Mouse (Mus musculus) layer of hippocampus, adult 9-11 months (tissue): ENCODE data around the gene Serpina1f.
A peak's percentile ranks its signal among the peaks of the same experiment; 100 is the strongest.
"Not testable (repeated sequence)": the region's sequence is repeated elsewhere in the genome, so short reads cannot be mapped to it uniquely, and the experiment has no call there.

Experiments used
- DNase-seq: peaks from one replicate; pipeline ENCODE4 v3.0.0; 2022

The Serpina1f gene

DNA sequence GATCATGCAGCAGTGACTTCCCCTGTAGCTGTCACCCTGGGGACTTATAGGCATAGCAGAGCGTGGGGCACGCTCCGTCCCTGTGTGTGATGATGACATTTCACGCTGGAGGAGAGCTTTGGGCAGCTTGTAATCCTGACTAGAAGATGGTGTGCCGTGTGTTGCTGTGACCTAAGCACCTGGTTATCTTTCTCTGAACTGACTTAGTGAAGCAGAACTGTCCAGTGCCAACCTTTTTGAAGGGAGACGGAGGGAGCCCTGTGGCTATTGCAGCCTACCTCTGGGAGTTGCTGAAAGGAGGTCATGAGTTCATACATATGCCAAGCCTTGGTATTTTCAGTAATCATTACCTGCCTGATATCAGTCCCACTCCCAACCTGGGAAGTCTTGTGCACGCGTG, at the start of gene Serpina1f:
Gene Serpina1f (minus strand): TSS at position 101 of the 400 bp plus-strand sequence.
- DNase-seq: no peak

DNA sequence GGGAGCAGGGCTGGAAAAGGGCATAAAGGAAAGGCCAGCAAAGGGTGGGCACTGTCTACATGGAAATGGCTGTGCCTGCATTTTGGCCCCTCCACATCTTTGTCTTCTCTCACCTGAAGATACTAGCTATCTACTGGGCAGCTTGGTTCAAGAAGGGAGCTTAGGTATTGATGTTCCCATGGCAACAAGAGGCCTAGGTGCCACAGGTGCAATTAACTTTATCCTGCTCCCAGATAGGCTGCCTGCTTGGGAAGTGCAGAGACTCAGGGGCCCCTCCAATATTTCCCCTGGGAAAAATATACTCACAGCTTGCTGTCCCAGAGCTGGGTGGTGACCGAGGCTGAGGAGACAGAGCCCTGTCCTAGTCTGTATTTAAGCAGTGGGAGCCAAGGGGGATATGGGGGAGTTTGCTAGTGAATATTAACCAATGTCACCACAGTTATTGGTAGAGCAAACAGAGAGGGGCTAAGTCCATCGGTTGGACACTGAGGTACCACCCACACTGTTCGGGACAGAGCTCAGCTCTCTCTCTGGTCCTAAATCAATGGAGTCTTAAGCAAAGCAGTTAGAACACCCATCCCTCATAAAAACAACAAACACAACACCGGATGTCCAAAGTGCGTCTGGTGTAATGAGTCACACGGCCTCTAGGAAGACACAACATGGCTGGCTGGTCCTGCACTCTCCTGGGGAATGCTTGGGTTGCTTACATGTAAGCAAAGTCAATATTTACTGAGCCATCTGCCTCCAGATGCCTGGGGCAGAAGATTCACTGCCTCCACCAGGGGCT, 42.7 kb upstream of the Serpina1f start:
- DNase-seq: not testable (repeated sequence)

DNA sequence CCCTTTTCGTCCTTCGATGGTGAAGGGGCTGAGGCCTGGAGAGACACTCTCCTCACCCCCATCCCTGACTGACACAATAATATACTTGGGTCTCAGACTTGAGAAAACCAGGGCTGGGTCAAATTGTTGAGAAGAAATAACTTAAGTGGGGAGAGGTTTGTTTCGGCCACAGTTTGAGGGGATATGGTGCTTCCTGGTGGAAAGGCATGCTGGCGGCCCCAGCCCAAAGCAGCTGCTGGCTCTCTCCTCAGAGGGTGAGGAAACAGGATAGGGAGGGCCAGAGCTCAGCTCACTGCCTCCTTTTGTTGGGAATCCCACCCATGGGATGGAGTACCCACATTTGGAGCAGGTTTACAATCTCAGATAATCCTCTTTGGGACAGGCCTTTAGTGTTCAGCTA, 40.2 kb upstream of the Serpina1f start:
- not testable (repeated sequence) for DNase-seq

DNA sequence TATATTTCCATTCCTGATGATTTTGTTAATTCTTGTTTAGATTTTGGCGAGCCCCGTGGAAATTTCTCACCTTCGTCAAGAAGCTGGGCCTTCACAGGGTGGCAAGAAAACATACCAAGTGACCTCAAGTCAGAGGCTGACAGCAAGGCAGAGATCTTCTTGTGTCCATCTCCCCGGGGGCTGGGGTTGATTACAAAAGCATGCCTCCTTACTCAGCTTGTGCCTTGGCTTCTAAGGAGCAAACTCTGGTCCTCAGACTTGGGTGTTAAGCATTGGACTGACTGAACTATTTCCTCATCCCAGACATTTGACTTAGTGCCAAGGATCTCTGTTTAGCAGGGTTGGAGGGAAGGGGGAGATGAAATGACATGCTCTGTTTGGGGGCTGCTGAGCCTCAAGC, 39.8 kb upstream of the Serpina1f start:
- not testable (repeated sequence) for DNase-seq

DNA sequence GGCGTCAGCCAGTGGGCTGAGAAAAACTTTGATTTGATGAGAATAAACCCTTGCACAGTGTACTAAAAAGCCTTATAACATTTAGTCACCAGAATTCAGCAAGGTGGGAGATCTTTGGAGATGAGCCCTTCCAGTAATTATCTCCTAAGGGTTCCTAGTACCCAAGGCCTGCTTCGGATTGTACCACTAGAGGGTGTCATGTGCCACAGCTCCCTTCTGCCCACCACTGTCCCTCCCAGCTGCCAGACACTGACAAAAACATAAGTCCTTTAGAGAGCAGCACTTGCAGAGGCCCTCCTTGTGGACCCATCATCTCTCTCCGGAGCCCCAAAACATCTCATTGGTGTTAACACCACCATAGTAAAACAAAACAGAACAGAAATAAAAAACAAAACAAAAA, 16.2 kb upstream of the Serpina1f start:
- DNase-seq: no peak

DNA sequence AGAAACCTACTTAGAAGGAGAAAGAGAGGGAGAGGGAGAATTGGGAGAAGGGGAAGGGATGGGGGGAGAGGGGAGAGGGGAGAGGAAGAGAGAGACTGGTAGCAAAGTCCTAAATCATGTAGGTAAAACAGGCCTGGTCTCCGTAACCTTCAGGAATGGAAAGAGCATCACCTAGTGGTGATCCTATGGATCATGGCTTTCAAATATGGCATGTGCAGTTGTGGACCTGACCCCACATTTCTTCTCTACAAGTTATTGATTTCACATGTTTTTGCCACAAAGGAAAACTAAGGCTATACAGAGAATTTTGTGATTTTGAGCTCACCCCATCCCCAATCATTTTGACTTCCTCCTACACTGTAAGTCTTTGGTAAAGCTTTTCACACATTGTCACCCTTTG, 15.1 kb upstream of the Serpina1f start:
- DNase-seq: no peak

DNA sequence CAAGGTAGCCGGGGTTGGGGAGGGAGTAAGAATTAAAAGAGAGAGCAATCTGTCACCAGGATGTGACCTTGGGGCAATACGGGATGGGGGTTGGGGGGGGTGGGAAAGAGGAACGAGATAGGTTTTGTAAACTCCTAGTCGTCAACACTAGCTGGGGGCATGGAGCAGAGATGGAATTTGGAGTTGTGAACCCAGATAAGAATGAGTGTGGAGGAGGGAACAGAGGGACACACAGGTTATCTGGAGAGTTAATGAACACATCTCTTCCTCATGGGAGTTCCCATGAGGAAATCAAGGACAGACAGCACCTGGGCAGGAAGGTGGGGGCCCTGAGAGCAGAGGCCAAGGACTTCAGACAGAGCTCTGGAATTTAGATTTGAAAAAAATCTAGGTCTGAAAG, 10.8 kb upstream of the Serpina1f start:
- no peak for DNase-seq

DNA sequence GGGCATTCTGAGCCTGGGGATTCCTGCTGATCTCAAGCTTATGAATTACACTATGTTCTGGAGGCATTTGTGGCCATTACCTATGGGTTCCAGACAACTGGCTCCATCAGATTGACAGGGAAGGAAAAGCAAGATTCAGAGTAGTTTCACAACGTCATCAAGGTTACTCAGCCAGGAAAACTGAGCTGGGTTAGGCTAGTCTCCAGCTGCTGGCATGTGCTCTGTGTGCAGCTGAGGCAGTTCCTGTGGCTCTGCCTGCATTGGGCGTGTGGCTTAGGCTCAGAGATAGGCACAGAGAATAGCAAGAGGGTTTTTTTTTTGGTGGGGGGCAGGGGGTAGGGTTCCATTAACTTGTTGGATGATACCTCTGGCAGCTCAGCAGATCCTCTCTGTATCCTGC, 10.2 kb upstream of the Serpina1f start:
- DNase-seq: no peak

DNA sequence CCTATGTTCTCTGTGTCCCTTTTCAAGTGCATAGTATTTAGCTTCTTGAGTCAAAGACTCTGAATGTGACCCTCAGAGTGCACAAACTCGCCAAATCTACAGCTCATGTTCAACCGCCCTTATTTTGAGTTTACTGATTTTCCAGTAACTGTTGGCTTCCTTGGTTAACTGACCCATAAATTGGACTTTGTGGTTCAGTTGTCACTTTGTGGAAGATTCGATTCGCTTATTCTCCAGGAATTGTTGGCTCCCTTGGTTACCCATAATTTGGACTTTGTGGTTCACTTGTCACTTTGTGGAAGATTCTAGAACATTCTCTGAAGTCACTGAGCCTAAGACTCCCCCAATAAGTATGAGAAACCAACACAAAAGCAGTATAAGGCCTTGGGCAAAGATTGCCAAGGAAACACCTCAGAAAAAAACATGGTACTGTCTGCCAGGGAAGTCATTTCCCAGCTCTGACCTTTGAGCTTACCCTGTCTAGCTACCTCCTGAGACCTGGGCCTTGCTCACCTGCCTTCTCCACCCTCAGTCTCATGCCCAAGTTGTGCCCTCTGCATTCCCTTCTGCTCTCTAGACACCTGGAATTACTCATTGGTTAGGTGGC, 4.9 kb upstream of the Serpina1f start:
- no peak for DNase-seq

DNA sequence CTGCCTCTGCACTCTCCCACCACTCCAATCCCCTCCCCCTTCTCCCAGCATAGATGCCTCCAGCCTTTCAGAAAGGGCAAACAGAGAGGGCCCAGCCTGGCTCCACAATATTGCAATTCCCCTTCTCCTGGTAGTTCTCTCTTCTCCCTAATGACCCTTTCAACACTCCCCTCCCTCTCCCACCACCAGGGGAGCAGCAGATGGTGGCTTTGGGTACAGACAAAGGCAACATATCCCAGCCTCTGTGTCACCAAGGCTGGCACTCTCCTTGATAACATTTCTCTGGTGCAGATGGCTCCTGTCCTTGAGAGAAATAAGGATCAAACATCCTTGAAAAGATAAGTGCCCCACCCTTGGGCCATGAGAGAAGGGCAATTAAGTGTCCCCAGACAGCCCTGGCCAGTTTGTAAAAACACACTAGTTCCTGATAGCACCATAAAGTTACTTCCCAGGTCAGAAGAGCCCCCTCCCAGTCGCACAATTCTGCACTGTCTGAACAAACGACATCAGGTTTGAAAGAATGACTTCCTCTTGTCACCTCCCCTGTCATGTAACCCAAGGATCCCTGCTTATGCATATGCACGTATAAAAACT, 7.0 kb downstream of the Serpina1f start:
- DNase-seq: no peak

DNA sequence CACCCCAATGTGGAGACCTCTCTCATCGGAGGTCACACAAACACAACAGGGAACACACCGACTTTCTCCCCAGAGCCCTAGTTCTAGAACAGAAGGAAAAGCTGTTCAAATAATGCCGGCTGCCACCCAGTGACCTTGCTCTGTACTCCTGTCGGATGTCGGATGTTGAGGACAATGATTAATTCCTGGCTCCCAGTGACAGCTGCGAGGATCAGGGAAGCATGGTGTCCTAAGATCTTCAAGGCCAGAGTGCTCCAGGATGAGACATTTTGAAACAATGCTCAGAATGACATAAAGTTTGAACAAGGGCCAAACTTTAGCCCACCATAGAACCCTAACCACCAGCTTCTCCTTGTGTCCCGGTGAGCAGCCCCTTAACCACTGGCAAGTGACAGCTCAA, 8.3 kb downstream of the Serpina1f start:
- no peak for DNase-seq

DNA sequence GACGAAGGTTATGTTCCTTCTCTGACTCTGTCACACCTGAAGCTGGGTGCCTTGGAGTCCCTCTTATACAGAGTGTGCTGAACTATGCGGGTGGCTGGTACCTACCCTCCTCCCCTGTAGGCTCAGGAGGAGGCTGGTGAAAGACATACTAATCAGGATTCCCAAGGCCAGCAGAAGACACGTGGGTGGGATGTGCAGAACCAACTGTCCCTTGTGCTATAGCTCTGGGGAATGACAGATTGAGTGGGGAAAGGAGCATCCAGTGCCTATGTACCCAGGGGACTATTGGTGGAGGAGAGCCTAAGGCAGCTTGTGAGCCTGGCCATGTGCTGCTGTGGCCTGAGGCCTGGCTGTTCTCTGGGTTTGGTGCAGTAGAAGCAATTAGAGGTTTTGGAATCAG, 9.3 kb downstream of the Serpina1f start:
- DNase-seq: peak; percentile 78

DNA sequence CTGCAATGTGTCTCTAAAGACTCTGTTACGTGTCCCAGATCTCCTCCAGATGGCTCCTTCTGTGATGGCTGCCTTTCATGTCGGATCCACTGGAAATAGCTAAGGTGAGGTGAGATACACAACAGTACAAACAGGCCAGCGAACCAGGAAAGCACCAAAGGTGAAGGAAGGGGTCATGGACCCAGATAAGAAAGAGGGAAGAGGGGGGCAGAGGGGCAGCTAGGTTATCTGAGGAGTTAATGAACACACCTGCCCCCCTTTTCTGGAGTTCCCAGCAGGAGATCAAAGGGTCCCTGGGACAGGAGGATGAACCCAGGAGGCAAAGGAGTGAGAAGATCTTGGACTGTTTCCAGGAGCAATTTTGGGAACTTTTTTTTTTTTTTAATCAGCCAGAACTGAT, 9.9 kb downstream of the Serpina1f start:
- DNase-seq: no peak

DNA sequence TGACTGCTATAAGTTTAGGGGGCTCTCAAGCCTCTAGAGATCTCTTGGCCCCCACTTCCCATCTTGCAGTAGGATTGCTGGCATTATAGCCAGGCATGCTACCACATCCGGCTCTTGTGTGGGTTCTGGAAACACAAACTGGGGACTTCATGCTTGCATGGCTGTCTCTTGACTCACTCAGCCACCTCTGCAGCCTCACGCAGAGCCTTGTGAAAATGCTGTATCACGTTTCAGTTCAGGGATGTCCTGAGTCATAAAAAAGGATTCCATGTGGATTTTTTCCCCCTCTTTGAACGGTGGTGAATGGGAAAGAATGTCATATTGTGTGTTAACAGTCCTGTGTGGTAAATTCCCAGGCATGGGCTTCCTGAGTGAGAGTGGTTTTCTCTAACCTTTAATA, 11.6 kb downstream of the Serpina1f start:
- no peak for DNase-seq

DNA sequence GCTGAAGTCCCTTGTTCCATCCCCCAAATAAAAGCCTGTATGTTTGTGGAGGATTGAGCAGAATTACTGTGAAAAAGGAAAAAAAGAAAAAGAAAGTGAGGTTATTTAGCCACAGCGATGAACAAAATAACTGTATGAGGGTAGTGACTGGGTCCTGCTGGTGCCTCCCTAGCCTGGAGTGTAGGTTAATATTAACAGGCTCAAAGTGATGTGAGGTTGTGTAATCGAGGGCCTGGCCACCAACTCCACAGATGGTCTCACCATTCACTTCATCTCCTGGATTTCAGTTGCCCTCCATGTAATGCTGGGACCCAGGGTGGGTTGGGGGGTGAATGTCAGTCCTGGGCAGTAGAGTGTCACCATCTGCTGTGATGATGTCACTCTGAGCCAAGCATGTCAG, 13.6 kb downstream of the Serpina1f start:
- DNase-seq: no peak

DNA sequence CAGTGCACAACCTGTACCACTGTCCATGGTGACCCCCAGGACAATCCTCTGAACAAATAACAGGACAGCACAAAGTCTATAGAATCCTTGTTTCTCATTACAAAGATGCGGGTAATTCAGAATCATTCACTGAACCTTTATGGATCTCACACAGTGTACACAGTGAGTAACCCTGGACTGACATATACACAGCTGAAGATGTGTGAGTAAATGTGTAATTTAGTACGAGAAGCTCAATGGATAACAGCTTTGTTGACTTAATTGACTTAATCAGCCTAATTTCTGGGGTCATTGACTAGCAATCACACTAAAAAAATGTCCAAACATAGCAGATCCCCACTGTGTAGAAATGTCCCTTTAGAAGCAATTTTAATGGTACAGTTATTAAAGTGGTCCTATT, 14.2 kb downstream of the Serpina1f start:
- DNase-seq: no peak

DNA sequence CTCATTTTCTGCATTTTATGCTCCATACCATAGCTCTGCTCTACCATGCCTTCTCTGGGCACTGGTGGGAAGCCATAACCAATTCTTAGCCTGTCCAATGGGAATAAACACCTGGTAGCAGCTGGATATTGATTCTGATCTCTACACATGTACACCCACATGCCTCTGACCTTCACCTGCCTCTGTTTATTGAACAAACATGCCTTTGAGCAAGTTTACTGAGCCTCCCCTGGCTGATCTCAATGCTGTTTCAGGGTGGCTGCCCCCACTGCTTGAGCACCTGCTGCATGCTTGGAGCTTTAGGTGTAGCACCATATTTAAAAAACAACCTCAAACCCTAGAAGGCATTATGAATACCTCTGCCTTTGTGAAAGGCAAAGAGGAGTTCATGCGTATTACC, 15.5 kb downstream of the Serpina1f start:
- DNase-seq: not testable (repeated sequence)

DNA sequence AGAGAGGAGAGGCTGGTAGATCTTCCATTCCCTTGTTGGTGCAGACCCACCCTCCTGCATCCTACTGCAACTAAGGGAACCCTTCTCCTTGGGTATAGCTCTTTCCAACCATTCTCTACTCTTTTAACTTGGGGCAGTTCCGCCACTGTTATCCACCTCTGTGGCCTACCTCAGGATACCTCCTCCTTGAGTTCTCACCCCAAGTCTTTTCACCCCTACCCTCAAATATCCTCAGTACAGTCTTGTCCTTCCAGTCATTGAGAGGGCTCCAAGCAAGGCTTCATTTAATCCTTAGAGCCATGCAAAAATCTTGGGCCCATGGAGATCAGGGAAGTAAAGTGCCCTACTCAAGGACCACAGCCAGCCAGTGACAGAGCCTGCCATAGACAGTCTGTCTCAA, 19.3 kb downstream of the Serpina1f start, which contains the start of gene Serpina16:
Gene Serpina16 (minus strand): TSS at position 101 of the 400 bp plus-strand sequence.
- DNase-seq: no peak

DNA sequence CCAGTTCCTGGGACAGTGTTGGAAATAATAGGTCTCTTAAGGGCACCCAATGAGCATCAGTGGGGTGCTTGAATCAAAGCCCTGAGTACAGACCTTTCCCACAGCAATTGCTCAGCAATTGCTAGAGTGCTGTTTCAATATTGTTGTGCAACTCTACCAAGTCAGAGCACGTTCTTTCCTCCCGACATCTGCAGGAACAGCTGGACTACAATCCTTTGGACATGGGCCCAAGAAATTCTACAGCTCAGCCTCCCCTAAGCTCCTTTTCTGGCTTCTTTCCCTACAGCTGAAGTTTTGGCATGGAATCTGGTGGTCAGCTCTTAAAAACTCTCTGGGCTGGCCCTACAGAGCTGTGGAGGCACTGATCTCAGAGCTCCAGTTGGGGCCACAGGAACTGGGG, 22.1 kb downstream of the Serpina1f start:
- DNase-seq: no peak

DNA sequence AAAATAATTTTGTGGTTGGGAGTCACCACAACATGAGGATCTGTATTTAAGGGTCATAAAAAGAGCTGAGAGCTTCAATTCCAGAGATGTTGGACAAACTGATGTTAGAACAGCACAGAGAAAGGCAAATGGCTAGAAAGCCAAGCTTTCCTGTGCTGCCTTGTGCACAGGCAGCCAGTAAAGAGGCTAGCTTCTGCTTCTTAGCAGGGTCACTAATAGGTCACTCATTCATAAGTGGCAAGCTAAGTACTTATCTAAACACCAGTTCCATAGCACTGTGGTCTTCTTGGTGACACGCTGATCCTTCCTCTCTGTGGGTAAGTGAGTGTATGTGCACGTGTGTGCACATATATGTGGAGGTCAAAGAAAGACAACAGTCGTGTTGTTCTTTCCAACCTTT, 23.8 kb downstream of the Serpina1f start:
- DNase-seq: no peak

DNA sequence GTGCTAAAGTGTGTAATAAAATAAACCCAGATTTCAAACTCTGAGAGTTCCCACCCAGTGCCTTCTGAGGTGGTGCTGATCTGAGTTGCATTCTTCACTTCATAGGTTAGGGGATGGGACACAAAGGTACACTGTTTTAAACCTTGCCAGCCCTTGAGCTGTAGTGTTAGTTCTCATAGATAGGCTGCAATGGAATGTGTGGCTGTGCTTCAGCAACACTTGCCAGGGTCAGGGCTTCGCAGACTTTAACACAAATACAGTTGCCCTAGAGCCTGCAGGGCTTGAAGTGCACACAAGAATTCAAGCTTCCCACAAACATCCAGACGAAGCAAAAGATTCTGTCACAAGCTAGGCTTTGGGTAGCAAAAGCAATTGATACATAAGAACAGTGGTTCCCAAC, 24.4 kb downstream of the Serpina1f start:
- DNase-seq: no peak

DNA sequence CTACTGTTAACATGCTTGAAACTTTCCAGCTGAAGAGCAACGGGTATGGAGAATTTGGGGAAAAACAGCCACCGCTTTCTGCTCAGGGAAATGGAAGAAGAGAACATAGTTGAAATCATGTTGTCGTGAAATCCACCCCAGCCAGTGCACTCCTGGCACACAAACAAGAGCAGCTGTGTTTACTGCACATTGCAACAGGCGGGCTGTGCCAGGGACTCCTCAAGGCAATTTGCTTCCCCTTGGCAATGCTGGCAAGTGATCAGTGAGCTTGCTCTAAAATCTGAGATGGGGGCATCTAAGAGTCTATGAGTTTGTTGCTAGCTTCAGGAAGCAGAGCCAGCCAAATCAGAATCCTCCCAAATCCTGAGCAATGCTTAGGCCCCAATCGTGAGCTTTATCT, 25.0 kb downstream of the Serpina1f start:
- DNase-seq: peak; percentile 61

DNA sequence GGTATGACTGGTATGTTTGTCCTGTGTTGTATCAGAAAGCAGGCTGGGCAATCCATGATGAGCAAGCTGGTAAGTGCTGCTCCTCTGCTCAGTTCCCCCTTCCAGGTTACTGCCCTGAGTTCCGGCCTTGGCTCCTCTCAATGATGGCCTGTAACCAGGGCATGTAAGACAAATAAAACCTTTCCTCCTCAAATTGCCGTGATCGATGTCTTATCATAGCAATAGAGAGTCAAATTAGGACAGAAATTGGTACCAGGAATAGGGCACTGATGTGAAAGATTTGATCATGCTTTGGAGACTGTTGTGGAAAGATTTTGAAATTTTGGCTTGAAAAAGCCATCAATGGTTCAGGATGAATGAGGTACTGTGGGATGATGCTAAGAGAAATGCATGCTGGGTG, 30.0 kb downstream of the Serpina1f start:
- DNase-seq: no peak

DNA sequence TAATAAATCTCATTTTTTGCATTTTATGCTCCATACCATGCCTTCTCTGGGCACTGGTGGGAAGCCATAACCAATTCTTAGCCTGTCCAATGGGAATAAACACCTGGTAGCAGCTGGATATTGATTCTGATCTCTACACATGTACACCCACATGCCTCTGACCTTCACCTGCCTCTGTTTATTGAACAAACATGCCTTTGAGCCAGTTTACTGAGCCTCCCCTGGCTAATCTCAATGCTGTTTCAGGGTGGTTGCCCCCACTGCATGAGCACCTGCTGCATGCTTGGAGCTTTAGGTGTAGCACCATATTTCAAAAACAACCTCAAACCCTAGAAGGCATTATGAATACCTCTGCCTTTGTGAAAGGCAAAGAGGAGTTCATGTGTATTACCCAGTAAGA, 33.3 kb downstream of the Serpina1f start:
- not testable (repeated sequence) for DNase-seq
